8 mouse cellular contexts compared by ENCODE assay signal in the genomic region with DNA sequence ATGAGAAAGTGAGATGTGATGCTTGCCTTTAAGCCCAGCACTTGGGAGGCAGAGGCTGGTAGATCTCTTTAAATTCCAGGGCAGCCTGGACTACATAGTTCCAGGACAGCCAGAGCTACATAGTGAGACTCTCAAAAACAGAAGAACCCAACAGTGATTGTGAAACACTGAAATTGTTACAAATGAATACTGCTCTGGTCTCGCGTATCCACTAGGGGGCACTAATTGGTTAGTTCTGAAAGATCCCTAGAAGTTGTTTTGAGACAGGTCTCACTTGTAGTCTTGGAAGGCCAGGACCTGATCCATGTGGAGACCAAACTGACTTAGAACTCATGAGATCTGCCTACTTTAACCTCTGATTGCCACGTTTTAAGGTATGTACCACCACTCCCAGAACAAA. TPM values are rescaled to one million over a fixed set of nuclear protein-coding genes. Genes with fewer than 3 reads are reported as not detected.
DNase-seq lines count a peak whose midpoint lies in the region; ATAC-seq and TF ChIP-seq lines count a peak whose summit lies in the region.

No protein-coding gene starts in this region.

- no peak overlapping the region; the same call in 1 of the 2 replicates for H3K27ac ChIP-seq in limb, embryonic 13.5 days
- peak overlapping the region; percentile 43; the same call in 1 of the 2 replicates for H3K27ac ChIP-seq in midbrain, embryonic 16.5 days (ENCODE audit: low read length)
- no peak overlapping the region for H3K27ac ChIP-seq in stomach, postnatal 0 days (replicated peaks)

- intact Hi-C loops in gastrocnemius, postnatal 14 days (cut with DNase I; ENCODE audit: low total_unique reads), result loop anchor here (5.0 kb wide), 2 partner anchors 37 to 112 kb away; a partner anchor contains a TSS

- H3K9me3 ChIP-seq in limb, embryonic 13.5 days, result no peaks in the 10 kb centered on the region
- H3K9me3 ChIP-seq in midbrain, embryonic 16.5 days (replicated peaks; ENCODE audit: control insufficient read depth, low read length, poor library complexity, severe bottlenecking), result no peaks in the 10 kb centered on the region
- H3K9me3 ChIP-seq in stomach, postnatal 0 days (ENCODE audit: control insufficient read depth, low read length), result no peaks in the 10 kb centered on the region

- peaks cover 60% of the 10 kb centered on the region for H3K36me3 ChIP-seq in limb, embryonic 13.5 days
- peaks cover 23% of the 10 kb centered on the region for H3K36me3 ChIP-seq in midbrain, embryonic 16.5 days (ENCODE audit: control insufficient read depth, insufficient read depth, low read length)
- H3K36me3 ChIP-seq in stomach, postnatal 0 days (ENCODE audit: control insufficient read depth, insufficient read depth, low read length), result peaks cover 9% of the 10 kb centered on the region; the same call in 1 of the 2 replicates

- DNase-seq in A20 (ENCODE audit: low read depth, low spot score) (peak; percentile 77), R1 (ENCODE audit: low read depth, low spot score) (peak; percentile 87)
- DNase-seq in embryo, embryonic 11 days, result peak; percentile 89
- DNase-seq in gastrocnemius, postnatal 14 days, result peak; percentile 55
- peak; percentile 90 for DNase-seq in kidney, adult 9 months
- peak; percentile 66 for DNase-seq in stomach, postnatal 0 days (ENCODE audit: low spot score)

- H3K4me3 ChIP-seq in limb, embryonic 13.5 days, result no peak overlapping the region
- no peak overlapping the region for H3K4me3 ChIP-seq in midbrain, embryonic 16.5 days (ENCODE audit: low read depth, low read length)
- no peak overlapping the region for H3K4me3 ChIP-seq in stomach, postnatal 0 days (ENCODE audit: low read depth, low read length)

- WGBS in limb, embryonic 13.5 days, result 2% methylated on average over 3 of the region's 3 CpGs
- WGBS in midbrain, embryonic 16.5 days, result 0% methylated on average over 3 of the region's 3 CpGs
- WGBS in stomach, postnatal 0 days, result 0% methylated on average over 3 of the region's 3 CpGs

- peak; percentile 64; the same call in 1 of the 2 replicates for ATAC-seq in limb, embryonic 13.5 days (ENCODE audit: low FRiP score, low read depth)
- peak; percentile 43; the same call in 1 of the 2 replicates for ATAC-seq in midbrain, embryonic 16.5 days
- peak; percentile 71 for ATAC-seq in stomach, postnatal 0 days (ENCODE audit: low FRiP score, low TSS enrichment)

- no peak overlapping the region for H3K9ac ChIP-seq in limb, embryonic 13.5 days
- no peak overlapping the region for H3K9ac ChIP-seq in midbrain, embryonic 16.5 days (ENCODE audit: low read depth, low read length)
- no peak overlapping the region for H3K9ac ChIP-seq in stomach, postnatal 0 days (ENCODE audit: low read length)

- TF ChIP-seq CTCF in stomach, postnatal 0 days (IDR thresholded peaks at IDR 0.05; ENCODE audit: low read depth), result peak; percentile 92

- TF ChIP-seq EP300 in stomach, postnatal 0 days (optimal IDR thresholded peaks at IDR 0.05), result no peak

- H3K4me2 ChIP-seq in limb, embryonic 13.5 days (replicated peaks), result no peak overlapping the region
- H3K4me2 ChIP-seq in midbrain, embryonic 16.5 days (ENCODE audit: low read length), result no peak overlapping the region
- H3K4me2 ChIP-seq in stomach, postnatal 0 days (replicated peaks; ENCODE audit: low read depth), result no peak overlapping the region

- H3K27me3 ChIP-seq in limb, embryonic 13.5 days, result no peaks in the 10 kb centered on the region
- H3K27me3 ChIP-seq in midbrain, embryonic 16.5 days (ENCODE audit: control insufficient read depth, insufficient read depth, low read depth, low read length), result no peaks in the 10 kb centered on the region
- no peaks in the 10 kb centered on the region for H3K27me3 ChIP-seq in stomach, postnatal 0 days (ENCODE audit: control insufficient read depth, insufficient read depth, low read length)

- H3K4me1 ChIP-seq in limb, embryonic 13.5 days, result peaks cover 7% of the 10 kb centered on the region
- H3K4me1 ChIP-seq in midbrain, embryonic 16.5 days (ENCODE audit: control insufficient read depth, insufficient read depth, low read length), result peaks cover 11% of the 10 kb centered on the region
- no peaks in the 10 kb centered on the region for H3K4me1 ChIP-seq in stomach, postnatal 0 days (replicated peaks; ENCODE audit: control insufficient read depth, insufficient read depth)

RNA-seq across cellular contexts. Expression of a gene that starts 8.1 kb away (rescaled TPM):
- total RNA-seq in gastrocnemius, postnatal 14 days (2021), result 10 to 100 TPM; 56.6 to 57.4 TPM
- 139 TPM in 2 replicates for polyA plus RNA-seq in limb, embryonic 13.5 days (2015; fragmentation: Nextera tagmentation; extraction: Ambion mirVana)
- polyA plus RNA-seq in midbrain, embryonic 16.5 days (2015; fragmentation: Nextera tagmentation; extraction: Ambion mirVana), result 150 and 163 TPM in 2 replicates
- polyA plus RNA-seq in stomach, postnatal 0 days (2015; fragmentation: Nextera tagmentation; extraction: Ambion mirVana), result 46.4 and 56.2 TPM in 2 replicates

RNA-seq across cellular contexts. Expression of a gene that starts 12.5 kb away (rescaled TPM):
- total RNA-seq in gastrocnemius, postnatal 14 days (2021), result 1 to 10 TPM; 5.4 to 6.3 TPM
- polyA plus RNA-seq in limb, embryonic 13.5 days (2015; fragmentation: Nextera tagmentation; extraction: Ambion mirVana), result 79.1 and 86.2 TPM in 2 replicates
- 219 and 245 TPM in 2 replicates for polyA plus RNA-seq in midbrain, embryonic 16.5 days (2015; fragmentation: Nextera tagmentation; extraction: Ambion mirVana)
- polyA plus RNA-seq in stomach, postnatal 0 days (2015; fragmentation: Nextera tagmentation; extraction: Ambion mirVana), result 15.4 and 20.6 TPM in 2 replicates

RNA-seq across cellular contexts. Expression of a gene that starts 17.1 kb away (rescaled TPM):
- total RNA-seq in gastrocnemius, postnatal 14 days (2021), result 1 to 10 TPM; 3.1 to 3.6 TPM
- 0.13 and 0.42 TPM in 2 replicates for polyA plus RNA-seq in limb, embryonic 13.5 days (2015; fragmentation: Nextera tagmentation; extraction: Ambion mirVana)
- polyA plus RNA-seq in midbrain, embryonic 16.5 days (2015; fragmentation: Nextera tagmentation; extraction: Ambion mirVana), result not detected in 2 replicates
- polyA plus RNA-seq in stomach, postnatal 0 days (2015; fragmentation: Nextera tagmentation; extraction: Ambion mirVana), result 1.2 TPM in 2 replicates

RNA-seq across cellular contexts. Expression of a gene that starts 17.2 kb away (rescaled TPM):
- 10 to 100 TPM; 19.9 to 21.0 TPM for total RNA-seq in gastrocnemius, postnatal 14 days (2021)
- polyA plus RNA-seq in limb, embryonic 13.5 days (2015; fragmentation: Nextera tagmentation; extraction: Ambion mirVana), result 4.0 and 4.4 TPM in 2 replicates
- polyA plus RNA-seq in midbrain, embryonic 16.5 days (2015; fragmentation: Nextera tagmentation; extraction: Ambion mirVana), result 3.9 and 4.1 TPM in 2 replicates
- polyA plus RNA-seq in stomach, postnatal 0 days (2015; fragmentation: Nextera tagmentation; extraction: Ambion mirVana), result 4.3 and 4.7 TPM in 2 replicates

RNA-seq across cellular contexts. Expression of a gene that starts 23.0 kb away (rescaled TPM):
- total RNA-seq in gastrocnemius, postnatal 14 days (2021), result 1 to 10 TPM; 2.8 to 6.8 TPM
- polyA plus RNA-seq in limb, embryonic 13.5 days (2015; fragmentation: Nextera tagmentation; extraction: Ambion mirVana), result 0.60 and 1.6 TPM in 2 replicates
- polyA plus RNA-seq in midbrain, embryonic 16.5 days (2015; fragmentation: Nextera tagmentation; extraction: Ambion mirVana), result 2.3 and 3.4 TPM in 2 replicates
- polyA plus RNA-seq in stomach, postnatal 0 days (2015; fragmentation: Nextera tagmentation; extraction: Ambion mirVana), result 1.7 and 2.2 TPM in 2 replicates
